Mouse (Mus musculus): ENCODE results near the gene Pnliprp2.

DNA sequence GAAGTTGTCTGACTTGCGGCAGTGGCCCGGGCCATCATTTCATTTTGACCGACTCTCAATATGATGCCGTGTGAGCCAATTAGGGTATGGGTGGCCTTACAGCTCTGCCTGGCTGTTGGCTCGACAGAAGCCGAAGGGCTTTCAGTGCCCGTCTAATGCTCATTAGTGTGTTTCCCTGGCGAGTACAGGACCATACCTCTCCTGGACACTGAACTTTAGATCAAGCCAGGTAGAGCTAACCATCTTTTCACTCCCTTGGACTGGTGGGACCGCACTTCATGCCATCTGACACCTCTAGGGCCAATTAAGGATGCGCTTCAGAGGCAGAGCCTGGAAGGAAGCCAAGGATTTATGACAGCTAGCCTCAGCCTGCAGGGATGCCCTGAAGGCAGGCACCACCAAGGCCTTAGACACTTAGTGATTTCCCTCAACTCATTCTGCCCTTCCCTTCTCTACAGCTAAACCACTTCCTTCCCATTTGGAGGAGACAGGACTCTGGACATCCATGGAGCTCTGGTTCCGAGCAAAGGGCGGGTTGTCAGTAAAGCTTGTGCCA is 35.7 kb downstream of the Pnliprp2 start:
- no peak for TF ChIP-seq CTCF (IDR thresholded peaks at IDR 0.05; ENCODE audit: control insufficient read depth, insufficient read depth, low read length)
- no peak for TF ChIP-seq POLR2A (IDR thresholded peaks at IDR 0.05; ENCODE audit: borderline replicate concordance, control insufficient read depth, low read depth, low read length)

Data from bone marrow, adult 2 months (tissue).